Mouse (Mus musculus) lung, postnatal 0 days (tissue): ENCODE results near the gene Dock4. TPM values are rescaled to one million over a fixed set of nuclear protein-coding genes. Genes with fewer than 3 reads are reported as not detected.

Experiments used
- ATAC-seq: fragments of 200-750 bp; cut with Nextera tagmentation; 2 replicates; pipeline ENCODE4 v1.8.0; 2017; ENCODE audit warnings: moderate library complexity
- DNase-seq: peaks from one replicate; pipeline ENCODE4 v3.0.0-alpha.2; 2016; ENCODE audit warnings: low spot score
- H3K27ac ChIP-seq: fragments of 300-500 bp; sonication (generic); 2 replicates; pipeline ENCODE4 v1.5.1; 2014; ENCODE audit warnings: antibody characterized with exemption, mild to moderate bottlenecking, low read length, mixed read lengths
- H3K27me3 ChIP-seq: fragments of 300-500 bp; sonication (generic); replicated peaks from 2 replicates; pipeline ENCODE4 v1.6.1; 2014; ENCODE audit warnings: low read length, mixed read lengths; ENCODE audit not compliant: insufficient read depth
- H3K36me3 ChIP-seq: fragments of 300-500 bp; sonication (generic); 2 replicates; pipeline ENCODE4 v1.6.1; 2014; ENCODE audit warnings: low read length, mixed read lengths; ENCODE audit not compliant: insufficient read depth
- H3K4me1 ChIP-seq: fragments of 300-500 bp; sonication (generic); 2 replicates; pipeline ENCODE4 v1.6.1; 2014; ENCODE audit warnings: antibody characterized with exemption, low read depth, low read length, mixed read lengths; ENCODE audit not compliant: insufficient read depth
- H3K4me2 ChIP-seq: fragments of 300-500 bp; sonication (generic); replicated peaks from 2 replicates; pipeline ENCODE4 v1.6.1; 2014; ENCODE audit warnings: low read depth, mild to moderate bottlenecking, low read length, moderate library complexity, mixed read lengths
- H3K4me3 ChIP-seq: fragments of 300-500 bp; sonication (generic); 2 replicates; pipeline ENCODE4 v1.5.1; 2014; ENCODE audit warnings: low read depth, low read length
- H3K9ac ChIP-seq: fragments of 300-500 bp; sonication (generic); replicated peaks from 2 replicates; pipeline ENCODE4 v1.6.1; 2014; ENCODE audit warnings: low read depth, mild to moderate bottlenecking
- H3K9me3 ChIP-seq: fragments of 300-500 bp; sonication (generic); 2 replicates; pipeline ENCODE4 v1.6.1; 2016; ENCODE audit warnings: low read length, mixed read lengths
- CTCF ChIP-seq: IDR thresholded peaks from 2 replicates; pipeline ENCODE4 v1.5.1; 2016; ENCODE audit warnings: antibody characterized with exemption, mild to moderate bottlenecking
- EP300 ChIP-seq: IDR thresholded peaks from 2 replicates; pipeline ENCODE4 v1.6.1; 2016; ENCODE audit warnings: antibody characterized with exemption, mild to moderate bottlenecking, control low read depth
- WGBS: fragments of 180-500 bp; shearing (Covaris S2); extraction: QIAGEN DNeasy Blood & Tissue Kit; methylation state at CpG from one replicate; pipeline ENCODE4 v1.1.7; 2014; 5-methylcytosine and 5-hydroxymethylcytosine counted together
- polyA plus RNA-seq: library from polyadenylated mRNA; unstranded; fragments of >200 nt; fragmentation: Nextera tagmentation; extraction: Ambion mirVana; gene quantifications from 2 replicates; pipeline ENCODE4 v1.2.1, GENCODE M21; 2015

Dock4 gene
- polyA plus RNA-seq, 1 experiment from 2014 or later, result 18.5 TPM

- TF ChIP-seq EP300 (no peak), CTCF (no peak)
- WGBS, result 90% methylated on average over 3 of the region's 3 CpGs
Observed at GRCm38 (mm10) chr12:40551317-40551716, 105.6 kb downstream of the Dock4 start.

GRCm38 (mm10) chr12:40552201-40552600 lies 106.4 kb downstream of the Dock4 start:
- Histone ChIP-seq H3K4me1 (no peaks in the 10 kb centered on the region), H3K36me3 (no peaks in the 10 kb centered on the region), H3K4me3 (no peak overlapping the region), H3K27me3 (no peaks in the 10 kb centered on the region), H3K4me2 (no peak overlapping the region), H3K9me3 (no peaks in the 10 kb centered on the region), H3K27ac (no peak overlapping the region), H3K9ac (no peak overlapping the region)
- ATAC-seq, result no peak
- DNase-seq, result no peak
- TF ChIP-seq EP300 (no peak), CTCF (no peak)
- WGBS, result 48% methylated on average over 1 of the region's 1 CpGs

More at GRCm38 (mm10) chr12:40551317-40551716, 105.6 kb downstream of the Dock4 start:
- Histone ChIP-seq H3K9ac (no peak overlapping the region), H3K36me3 (no peaks in the 10 kb centered on the region), H3K27me3 (no peaks in the 10 kb centered on the region), H3K4me3 (no peak overlapping the region), H3K4me1 (no peaks in the 10 kb centered on the region), H3K9me3 (no peaks in the 10 kb centered on the region), H3K4me2 (no peak overlapping the region), H3K27ac (no peak overlapping the region)
- no peak for DNase-seq
- no peak for ATAC-seq

- no peak for ATAC-seq
Observed at GRCm38 (mm10) chr12:40553929-40554328, 108.2 kb downstream of the Dock4 start.

GRCm38 (mm10) chr12:40554941-40555511 lies 109.3 kb downstream of the Dock4 start:
- no peaks in the 10 kb centered on the region for H3K4me1 ChIP-seq
- ATAC-seq (no peak), DNase-seq (peak; percentile 39)
- H3K4me3 ChIP-seq, result no peak overlapping the region
- no peak overlapping the region for H3K9ac ChIP-seq
- no peaks in the 10 kb centered on the region for H3K9me3 ChIP-seq
- no peak overlapping the region for H3K4me2 ChIP-seq
- TF ChIP-seq EP300, result no peak
- no peak for TF ChIP-seq CTCF
- WGBS, result 70% methylated on average over 6 of the region's 6 CpGs
- H3K36me3 ChIP-seq, result no peaks in the 10 kb centered on the region
- H3K27me3 ChIP-seq, result no peaks in the 10 kb centered on the region
- H3K27ac ChIP-seq, result no peak overlapping the region

More at GRCm38 (mm10) chr12:40553929-40554328, 108.2 kb downstream of the Dock4 start:
- TF ChIP-seq CTCF (no peak), EP300 (no peak)
- no peak for DNase-seq
- Histone ChIP-seq H3K27ac (no peak overlapping the region), H3K9me3 (no peaks in the 10 kb centered on the region), H3K4me3 (no peak overlapping the region), H3K36me3 (no peaks in the 10 kb centered on the region), H3K9ac (no peak overlapping the region), H3K4me2 (no peak overlapping the region), H3K4me1 (no peaks in the 10 kb centered on the region), H3K27me3 (no peaks in the 10 kb centered on the region)
- 95% methylated on average over 2 of the region's 2 CpGs for WGBS

- no peaks in the 10 kb centered on the region for H3K9me3 ChIP-seq
- 43% methylated on average over 3 of the region's 3 CpGs for WGBS
- peak; percentile 46 for ATAC-seq
Observed at GRCm38 (mm10) chr12:40558600-40558999, 112.8 kb downstream of the Dock4 start.

GRCm38 (mm10) chr12:40559103-40559502 lies 113.4 kb downstream of the Dock4 start:
- Histone ChIP-seq H3K9me3 (no peaks in the 10 kb centered on the region), H3K27me3 (no peaks in the 10 kb centered on the region), H3K27ac (peak overlapping the region; percentile 47), H3K36me3 (no peaks in the 10 kb centered on the region), H3K4me1 (no peaks in the 10 kb centered on the region), H3K4me2 (no peak overlapping the region; the same call in 1 of the 2 replicates), H3K4me3 (no peak overlapping the region), H3K9ac (no peak overlapping the region)
- TF ChIP-seq CTCF, result no peak
- peak; percentile 98 for TF ChIP-seq EP300
- WGBS, result 37% methylated on average over 11 of the region's 11 CpGs
- DNase-seq (peak; percentile 95), ATAC-seq (peak; percentile 95)

More at GRCm38 (mm10) chr12:40558600-40558999, 112.8 kb downstream of the Dock4 start:
- Histone ChIP-seq H3K4me1 (no peaks in the 10 kb centered on the region), H3K4me3 (no peak overlapping the region), H3K27ac (peak overlapping the region; percentile 47), H3K36me3 (no peaks in the 10 kb centered on the region), H3K27me3 (no peaks in the 10 kb centered on the region), H3K9ac (no peak overlapping the region), H3K4me2 (no peak overlapping the region; the same call in 1 of the 2 replicates)
- DNase-seq, result peak; percentile 61
- TF ChIP-seq CTCF, result no peak
- TF ChIP-seq EP300, result no peak
